Mouse (Mus musculus) retina, embryonic 14.5 days (tissue): ENCODE data around the gene Egr4.

Experiments
- DNase-seq: peaks from one replicate; pipeline ENCODE4 v3.0.0-alpha.2; 2015; ENCODE audit warnings: low spot score

Gene Egr4

GRCm38 (mm10) chr6:85513531-85513910, at the start of gene Egr4:
Gene Egr4, minus strand, starts transcription at chr6:85513589.
- DNase-seq, result peak; percentile 61

- no peak for DNase-seq
Observed at GRCm38 (mm10) chr6:85562374-85562773, 49.0 kb upstream of the Egr4 start.

GRCm38 (mm10) chr6:85547642-85548041, 34.3 kb upstream of the Egr4 start:
- no peak for DNase-seq

- DNase-seq, result no peak
Observed at GRCm38 (mm10) chr6:85544251-85544881, 31.0 kb upstream of the Egr4 start.

- DNase-seq, result no peak
Observed at GRCm38 (mm10) chr6:85543351-85544175, 30.2 kb upstream of the Egr4 start.

GRCm38 (mm10) chr6:85522825-85523224, 9.4 kb upstream of the Egr4 start:
- no peak for DNase-seq

GRCm38 (mm10) chr6:85522026-85522425, 8.6 kb upstream of the Egr4 start:
- DNase-seq, result no peak

- peak; percentile 62 for DNase-seq
Observed at GRCm38 (mm10) chr6:85518091-85518693, 4.8 kb upstream of the Egr4 start.

- DNase-seq, result no peak
Observed at GRCm38 (mm10) chr6:85515941-85516340, 2.6 kb upstream of the Egr4 start.

- peak; percentile 25 for DNase-seq
Observed at GRCm38 (mm10) chr6:85512577-85513530, 535 bp downstream of the Egr4 start.

- DNase-seq, result peak; percentile 24
Observed at GRCm38 (mm10) chr6:85512056-85512440, 1.3 kb downstream of the Egr4 start.

- peak; percentile 62 for DNase-seq
Observed at GRCm38 (mm10) chr6:85511286-85512055, 1.9 kb downstream of the Egr4 start.

GRCm38 (mm10) chr6:85510476-85510875, 2.9 kb downstream of the Egr4 start:
- DNase-seq, result peak; percentile 87

- no peak for DNase-seq
Observed at GRCm38 (mm10) chr6:85508602-85509001, 4.8 kb downstream of the Egr4 start.

- no peak for DNase-seq
Observed at GRCm38 (mm10) chr6:85504908-85505307, 8.5 kb downstream of the Egr4 start.

- peak; percentile 64 for DNase-seq
Observed at GRCm38 (mm10) chr6:85502911-85503250, 10.5 kb downstream of the Egr4 start, which contains the start of gene Fbxo41. Gene Fbxo41, minus strand, starts transcription at chr6:85502994.

- DNase-seq, result peak; percentile 24
Observed at GRCm38 (mm10) chr6:85502103-85502910, 11.1 kb downstream of the Egr4 start.

GRCm38 (mm10) chr6:85501571-85502102, 11.8 kb downstream of the Egr4 start:
- no peak for DNase-seq

- DNase-seq, result no peak
Observed at GRCm38 (mm10) chr6:85500416-85500815, 13.0 kb downstream of the Egr4 start.

GRCm38 (mm10) chr6:85498147-85498546, 15.2 kb downstream of the Egr4 start:
- peak; percentile 20 for DNase-seq
